Mouse (Mus musculus) myocyte (in vitro differentiated cells): ENCODE data around the gene Fabp7. TPM values are rescaled to one million over a fixed set of nuclear protein-coding genes. Genes with fewer than 3 reads are reported as not detected.

ENCODE experiments used
- H3K27me3 ChIP-seq: one replicate; pipeline ENCODE4 v1.6.1; 2011; ENCODE audit not compliant: control insufficient read depth, insufficient read depth, insufficient read length
- H3K36me3 ChIP-seq: one replicate; pipeline ENCODE4 v1.6.1; 2011; ENCODE audit not compliant: control insufficient read depth, insufficient read depth
- H3K4me2 ChIP-seq: one replicate; pipeline ENCODE4 v1.6.1; 2011; ENCODE audit warnings: low read depth, control low read depth
- H3K4me3 ChIP-seq: one replicate; pipeline ENCODE4 v1.5.1; 2011; ENCODE audit warnings: mild to moderate bottlenecking, control low read depth, moderate library complexity
- H3K79me2 ChIP-seq: one replicate; pipeline ENCODE4 v1.6.1; 2011; ENCODE audit not compliant: control insufficient read depth, insufficient read depth
- H3ac ChIP-seq: one replicate; pipeline ENCODE4 v1.6.1; 2011; ENCODE audit not compliant: control insufficient read depth, insufficient read length
- CEBPB ChIP-seq: IDR thresholded peaks from 2 replicates; pipeline ENCODE4 v1.6.1; 2011; ENCODE audit warnings: mild to moderate bottlenecking, moderate library complexity; ENCODE audit not compliant: poor library complexity, insufficient read depth, severe bottlenecking
- E2F4 ChIP-seq: IDR thresholded peaks from one replicate; pipeline ENCODE4 v1.6.1; 2011; ENCODE audit warnings: mild to moderate bottlenecking, control low read depth, moderate library complexity; ENCODE audit not compliant: insufficient read depth
- MAX ChIP-seq: IDR thresholded peaks from one replicate; pipeline ENCODE4 v1.6.1; 2011; ENCODE audit warnings: low read depth, mild to moderate bottlenecking, control low read depth
- MYOD1 ChIP-seq, 3 experiments: IDR thresholded peaks; one replicate each; pipeline ENCODE4 v1.6.1; 2011; ENCODE audit warnings: control low read depth in 2 of 3, low read depth in 2 of 3, mild to moderate bottlenecking in 2 of 3, moderate library complexity in 1 of 3; ENCODE audit not compliant: insufficient read length in 2 of 3, control insufficient read depth in 1 of 3
- MYOG ChIP-seq, 3 experiments: IDR thresholded peaks; one replicate each; pipeline ENCODE4 v1.6.1; 2011; ENCODE audit warnings: control low read depth in 2 of 3, low read depth in 2 of 3, mild to moderate bottlenecking in 2 of 3; ENCODE audit not compliant: insufficient read length in 2 of 3, control insufficient read depth in 1 of 3, insufficient read depth in 1 of 3
- POLR2A ChIP-seq: IDR thresholded peaks from one replicate; pipeline ENCODE4 v1.6.1; 2011; ENCODE audit warnings: low read depth, mild to moderate bottlenecking, control low read depth, moderate library complexity; ENCODE audit not compliant: insufficient read length
- POLR2AphosphoS2 ChIP-seq: IDR thresholded peaks from one replicate; pipeline ENCODE4 v1.6.1; 2011; ENCODE audit warnings: low read depth, control low read depth; ENCODE audit not compliant: insufficient read length
- REST ChIP-seq: IDR thresholded peaks from one replicate; pipeline ENCODE4 v1.6.1; 2011; ENCODE audit warnings: mild to moderate bottlenecking, control low read depth, moderate library complexity; ENCODE audit not compliant: insufficient read depth, insufficient read length
- SRF ChIP-seq: IDR thresholded peaks from one replicate; pipeline ENCODE4 v1.6.1; 2011; ENCODE audit warnings: low read depth; ENCODE audit not compliant: control insufficient read depth, insufficient read length
- TCF12 ChIP-seq: IDR thresholded peaks from one replicate; pipeline ENCODE4 v1.6.1; 2011; ENCODE audit warnings: mild to moderate bottlenecking, control low read depth; ENCODE audit not compliant: poor library complexity, insufficient read depth, severe bottlenecking
- TCF3 ChIP-seq: IDR thresholded peaks from one replicate; pipeline ENCODE4 v1.6.1; 2011; ENCODE audit warnings: low read depth, control low read depth; ENCODE audit not compliant: insufficient read length
- USF1 ChIP-seq: IDR thresholded peaks from one replicate; pipeline ENCODE4 v1.6.1; 2011; ENCODE audit warnings: low read depth, mild to moderate bottlenecking, control low read depth, moderate library complexity
- polyA plus RNA-seq: library from polyadenylated mRNA; unstranded; fragments of >200 nt; fragmentation: generic; extraction: Trizol; gene quantifications from one replicate; pipeline ENCODE4 v1.2.1, GENCODE M21; 2012; ENCODE audit warnings: missing spikeins

The Fabp7 gene
- 0.11 TPM for polyA plus RNA-seq

GRCm38 (mm10) chr10:57784876-57785150 is at the start of gene Fabp7:
Gene Fabp7, plus strand, starts transcription at chr10:57784881.
- Histone ChIP-seq H3K4me2 (peak within 1 kb of the TSS; percentile 27), H3ac (no peak within 1 kb of the TSS), H3K36me3 (no peaks in the 10 kb centered on the region), H3K79me2 (no peaks in the 10 kb centered on the region), H3K27me3 (no peaks in the 10 kb centered on the region), H3K4me3 (no peak within 1 kb of the TSS)
- TF ChIP-seq SRF (no peak), MYOD1 (IDR thresholded peaks at IDR 0.05; ENCODE audit: control insufficient read depth in 1 of 3, insufficient read length in 2 of 3, low read depth in 2 of 3) (no peak), TCF3 (no peak), E2F4 (no peak), TCF12 (no peak), USF1 (no peak)

DNA sequence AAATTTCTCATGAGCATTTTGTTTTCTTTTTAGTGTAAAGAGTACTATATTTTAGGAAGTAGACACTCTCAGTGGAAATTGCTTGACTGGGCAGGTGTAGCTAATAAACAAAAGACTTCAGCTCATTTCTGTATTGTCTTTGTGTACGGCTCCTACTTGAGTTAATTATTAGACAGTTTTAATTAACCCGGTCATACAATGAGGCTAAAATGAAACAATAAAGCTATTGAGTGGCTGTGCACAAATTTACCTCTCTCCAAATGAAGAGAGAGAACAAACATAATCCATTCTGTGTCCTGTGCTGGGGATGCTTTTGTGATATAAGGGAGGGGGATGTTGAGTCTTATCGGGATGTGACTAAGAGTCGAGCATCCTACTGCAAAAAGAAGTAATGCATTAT is 43.9 kb upstream of the Fabp7 start:
- no peaks in the 10 kb centered on the region for H3K79me2 ChIP-seq

DNA sequence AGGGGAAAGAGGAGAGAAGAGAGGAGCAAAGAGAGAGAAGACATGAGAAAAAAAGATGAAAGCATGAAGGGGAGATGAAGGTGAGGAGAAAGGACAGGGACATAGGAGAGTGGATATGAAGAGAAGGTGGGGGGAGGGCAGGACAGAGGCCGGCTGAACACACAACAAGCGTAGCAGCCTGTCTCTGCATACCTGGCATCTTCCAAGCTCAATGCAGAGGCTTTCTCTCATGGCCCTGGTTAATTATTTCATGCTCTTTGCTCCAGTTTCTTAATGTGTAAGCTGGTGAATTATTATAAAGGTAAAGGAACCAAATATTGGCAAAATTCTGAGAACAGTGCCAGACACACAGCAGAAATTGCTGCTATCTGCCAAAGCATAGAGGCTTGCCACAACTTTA is 43.3 kb upstream of the Fabp7 start:
- Histone ChIP-seq H3K79me2 (no peaks in the 10 kb centered on the region), H3ac (no peak overlapping the region), H3K27me3 (no peaks in the 10 kb centered on the region), H3K4me3 (no peak overlapping the region), H3K36me3 (no peaks in the 10 kb centered on the region), H3K4me2 (no peak overlapping the region)
- TF ChIP-seq MYOG (IDR thresholded peaks at IDR 0.05; ENCODE audit: control insufficient read depth in 1 of 3, insufficient read depth in 1 of 3, insufficient read length in 2 of 3, low read depth in 2 of 3) = no peak
- TF ChIP-seq MAX = no peak
- TF ChIP-seq MYOD1 (IDR thresholded peaks at IDR 0.05; ENCODE audit: control insufficient read depth in 1 of 3, insufficient read length in 2 of 3, low read depth in 2 of 3) = no peak
- no peak for TF ChIP-seq REST
- TF ChIP-seq CEBPB = no peak
- no peak for TF ChIP-seq USF1
- TF ChIP-seq POLR2A = no peak
- no peak for TF ChIP-seq POLR2AphosphoS2
- no peak for TF ChIP-seq TCF3
- no peak for TF ChIP-seq SRF
- no peak for TF ChIP-seq TCF12
- no peak for TF ChIP-seq E2F4

More for the DNA sequence above, 43.9 kb upstream of the Fabp7 start:
- no peak overlapping the region for H3ac ChIP-seq
- no peaks in the 10 kb centered on the region for H3K27me3 ChIP-seq
- H3K4me3 ChIP-seq = no peak overlapping the region
- H3K36me3 ChIP-seq = no peaks in the 10 kb centered on the region
- H3K4me2 ChIP-seq = no peak overlapping the region
- TF ChIP-seq REST (no peak), MAX (no peak), MYOD1 (IDR thresholded peaks at IDR 0.05; ENCODE audit: control insufficient read depth in 1 of 3, insufficient read length in 2 of 3, low read depth in 2 of 3) (no peak), CEBPB (no peak), TCF3 (no peak), USF1 (no peak), POLR2A (no peak), MYOG (IDR thresholded peaks at IDR 0.05; ENCODE audit: control insufficient read depth in 1 of 3, insufficient read depth in 1 of 3, insufficient read length in 2 of 3, low read depth in 2 of 3) (no peak), E2F4 (no peak), SRF (no peak)

DNA sequence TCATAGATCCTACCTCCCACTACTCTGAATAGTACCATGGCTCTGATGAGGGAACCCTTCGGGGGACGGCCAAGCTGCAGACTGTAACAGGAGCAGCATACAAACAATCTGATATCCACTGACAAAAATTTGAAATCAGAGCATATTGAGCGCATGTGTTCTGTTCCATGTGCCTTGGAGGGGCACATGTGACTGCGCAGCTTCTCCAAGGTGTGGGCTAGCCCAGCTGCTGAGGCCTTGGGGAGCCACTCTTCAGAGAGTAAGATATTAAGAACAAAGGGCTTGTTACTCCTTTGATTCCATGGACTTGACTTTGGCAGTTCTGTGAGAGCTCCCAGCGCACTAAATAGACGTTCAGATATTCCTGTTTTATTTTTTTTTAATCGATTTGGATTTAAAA is 41.6 kb upstream of the Fabp7 start:
- no peaks in the 10 kb centered on the region for H3K36me3 ChIP-seq
- H3ac ChIP-seq = no peak overlapping the region
- TF ChIP-seq MYOG (IDR thresholded peaks at IDR 0.05; ENCODE audit: control insufficient read depth in 1 of 3, insufficient read depth in 1 of 3, insufficient read length in 2 of 3, low read depth in 2 of 3) = no peak
- no peak for TF ChIP-seq POLR2AphosphoS2
- no peak for TF ChIP-seq TCF3
- TF ChIP-seq SRF = no peak
- TF ChIP-seq REST = no peak
- TF ChIP-seq USF1 = no peak
- no peak for TF ChIP-seq POLR2A
- H3K4me3 ChIP-seq = no peak overlapping the region
- H3K27me3 ChIP-seq = no peaks in the 10 kb centered on the region
- no peaks in the 10 kb centered on the region for H3K79me2 ChIP-seq
- peak overlapping the region; percentile 81 for H3K4me2 ChIP-seq

- Histone ChIP-seq H3K79me2 (no peaks in the 10 kb centered on the region), H3K4me2 (peak overlapping the region; percentile 81), H3K4me3 (no peak overlapping the region), H3K27me3 (no peaks in the 10 kb centered on the region), H3K36me3 (no peaks in the 10 kb centered on the region), H3ac (no peak overlapping the region)
- TF ChIP-seq SRF (no peak), TCF3 (no peak), POLR2A (no peak), CEBPB (no peak), TCF12 (no peak), E2F4 (no peak)
Observed at GRCm38 (mm10) chr10:57743606-57744016, 41.1 kb upstream of the Fabp7 start.
